Mouse (Mus musculus): ENCODE measurements at regions not wholly inside any gene's neighbourhood (a gene's known extent, or its start where the extent isn't known, plus 50 kb on each side); places are given as distances from the start of the nearest gene placed in this dataset.

DNA sequence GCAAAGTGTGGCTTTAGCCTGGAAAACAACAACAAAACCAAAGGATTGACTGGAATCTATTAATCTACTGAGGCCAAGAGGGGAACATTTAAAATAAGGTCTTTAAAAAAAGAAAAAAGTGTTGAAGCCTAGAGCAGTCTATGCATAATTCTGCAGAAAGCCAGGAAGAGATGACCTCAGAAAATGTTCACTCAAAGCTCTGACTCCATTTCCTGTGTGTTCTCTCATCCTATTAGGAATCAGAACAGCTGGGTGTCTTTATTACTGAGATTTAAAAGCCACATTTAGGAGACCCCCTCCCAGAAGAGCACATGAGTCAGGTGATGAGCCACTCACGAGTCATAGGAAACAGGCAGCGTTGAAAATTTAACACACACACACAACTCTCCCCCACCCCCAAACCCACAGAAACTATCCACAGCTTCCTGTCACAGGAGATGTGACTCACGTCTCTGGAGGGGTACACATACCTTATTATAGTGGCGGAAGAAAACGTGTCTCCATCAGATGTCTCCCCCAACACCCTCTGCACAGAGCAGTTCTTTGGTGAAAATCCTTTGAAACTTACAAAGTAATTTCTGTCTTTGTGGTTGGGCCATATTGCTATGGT is 140.2 kb upstream of the Hmga2 start:
- WGBS (ENCODE audit: insufficient replicate concordance), result 27% methylated on average over 5 of the region's 5 CpGs
- Histone ChIP-seq H3K9ac (replicated peaks) (no peak overlapping the region), H3K9me3 (ENCODE audit: low read length) (no peaks in the 10 kb centered on the region), H3K27ac (ENCODE audit: low read depth) (no peak overlapping the region), H3K4me2 (ENCODE audit: low read depth, low read length) (no peak overlapping the region), H3K4me1 (ENCODE audit: insufficient read depth) (no peaks in the 10 kb centered on the region), H3K27me3 (ENCODE audit: insufficient read depth, low read length) (no peaks in the 10 kb centered on the region), H3K4me3 (ENCODE audit: low read depth, low read length) (no peak overlapping the region), H3K36me3 (replicated peaks; ENCODE audit: insufficient read depth, low read length) (no peaks in the 10 kb centered on the region)
- no peak for ATAC-seq
- TF ChIP-seq CTCF (IDR thresholded peaks at IDR 0.05; ENCODE audit: low read depth) (no peak), EP300 (IDR thresholded peaks at IDR 0.05; ENCODE audit: low read depth) (no peak)
- DNase-seq, result no peak

GRCm38 (mm10) chr10:120612351-120612750 is 136.1 kb upstream of the Hmga2 start:
- TF ChIP-seq EP300 (IDR thresholded peaks at IDR 0.05; ENCODE audit: low read depth) (no peak), CTCF (IDR thresholded peaks at IDR 0.05; ENCODE audit: low read depth) (no peak)
- H3K27ac ChIP-seq (ENCODE audit: low read depth), result no peak overlapping the region
- no peaks in the 10 kb centered on the region for H3K9me3 ChIP-seq (ENCODE audit: low read length)
- no peak overlapping the region for H3K4me2 ChIP-seq (ENCODE audit: low read depth, low read length)
- H3K9ac ChIP-seq (replicated peaks), result no peak overlapping the region
- H3K36me3 ChIP-seq (replicated peaks; ENCODE audit: insufficient read depth, low read length), result no peaks in the 10 kb centered on the region
- DNase-seq, result no peak
- H3K4me1 ChIP-seq (ENCODE audit: insufficient read depth), result no peaks in the 10 kb centered on the region
- H3K27me3 ChIP-seq (ENCODE audit: insufficient read depth, low read length), result no peaks in the 10 kb centered on the region
- ATAC-seq, result no peak
- WGBS (ENCODE audit: insufficient replicate concordance), result 73% methylated on average over 8 of the region's 8 CpGs
- no peak overlapping the region for H3K4me3 ChIP-seq (ENCODE audit: low read depth, low read length)

DNA sequence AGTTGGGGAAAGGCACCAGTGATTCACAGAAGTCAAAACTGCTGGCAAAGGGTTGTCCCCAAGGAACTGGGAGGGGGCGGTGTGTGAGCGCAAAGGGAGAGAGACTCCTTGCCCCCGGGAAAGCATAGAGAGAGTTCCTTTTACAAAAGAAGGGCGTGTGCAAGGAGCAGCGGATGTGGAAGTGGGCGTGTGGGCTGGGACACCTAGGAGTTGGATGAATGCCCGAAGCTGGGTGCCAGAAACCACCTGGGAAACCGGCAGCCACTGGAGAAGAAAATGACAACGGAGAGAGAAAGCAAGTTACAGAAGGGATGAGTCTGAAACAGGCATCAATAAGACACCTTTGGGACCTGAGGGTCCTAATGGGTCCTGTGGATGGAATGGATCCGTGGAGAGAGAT is 133.8 kb upstream of the Hmga2 start:
- H3K27ac ChIP-seq (ENCODE audit: low read depth), result no peak overlapping the region
- H3K4me2 ChIP-seq (ENCODE audit: low read depth, low read length), result no peak overlapping the region
- H3K36me3 ChIP-seq (replicated peaks; ENCODE audit: insufficient read depth, low read length), result no peaks in the 10 kb centered on the region
- no peaks in the 10 kb centered on the region for H3K4me1 ChIP-seq (ENCODE audit: insufficient read depth)
- no peak for ATAC-seq
- H3K9ac ChIP-seq (replicated peaks), result no peak overlapping the region
- H3K27me3 ChIP-seq (ENCODE audit: insufficient read depth, low read length), result no peaks in the 10 kb centered on the region
- no peak for TF ChIP-seq EP300 (IDR thresholded peaks at IDR 0.05; ENCODE audit: low read depth)
- no peak for TF ChIP-seq CTCF (IDR thresholded peaks at IDR 0.05; ENCODE audit: low read depth)
- H3K4me3 ChIP-seq (ENCODE audit: low read depth, low read length), result no peak overlapping the region
- 79% methylated on average over 10 of the region's 10 CpGs for WGBS (ENCODE audit: insufficient replicate concordance)
- no peaks in the 10 kb centered on the region for H3K9me3 ChIP-seq (ENCODE audit: low read length)
- DNase-seq, result no peak

DNA sequence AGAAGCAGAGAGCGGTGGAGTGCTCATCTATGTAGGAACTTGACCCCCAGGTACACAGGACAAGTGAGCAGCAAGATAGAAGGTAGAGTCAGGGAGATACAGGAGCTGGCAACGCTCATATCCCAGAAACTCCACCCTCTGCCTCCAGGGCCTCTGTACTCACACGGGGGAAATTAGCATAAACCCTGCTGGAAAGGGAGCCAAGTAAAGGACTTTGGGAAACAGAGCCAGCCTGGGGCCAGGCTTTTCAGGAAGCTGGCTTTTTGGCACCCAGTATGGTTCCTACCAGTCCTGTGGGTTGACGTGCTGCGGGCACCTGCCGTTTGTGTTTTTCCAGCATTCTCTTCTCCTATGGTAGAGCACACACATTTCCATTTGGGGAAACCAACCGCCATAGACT is 128.2 kb upstream of the Hmga2 start:
- no peak overlapping the region for H3K9ac ChIP-seq (replicated peaks)
- no peak for ATAC-seq
- no peak for TF ChIP-seq EP300 (IDR thresholded peaks at IDR 0.05; ENCODE audit: low read depth)
- TF ChIP-seq CTCF (IDR thresholded peaks at IDR 0.05; ENCODE audit: low read depth), result no peak
- 69% methylated on average over 7 of the region's 7 CpGs for WGBS (ENCODE audit: insufficient replicate concordance)
- no peak overlapping the region for H3K27ac ChIP-seq (ENCODE audit: low read depth)
- DNase-seq, result no peak
- H3K9me3 ChIP-seq (ENCODE audit: low read length), result no peaks in the 10 kb centered on the region
- no peaks in the 10 kb centered on the region for H3K36me3 ChIP-seq (replicated peaks; ENCODE audit: insufficient read depth, low read length)
- H3K4me1 ChIP-seq (ENCODE audit: insufficient read depth), result no peaks in the 10 kb centered on the region
- H3K4me2 ChIP-seq (ENCODE audit: low read depth, low read length), result no peak overlapping the region
- H3K4me3 ChIP-seq (ENCODE audit: low read depth, low read length), result no peak overlapping the region
- H3K27me3 ChIP-seq (ENCODE audit: insufficient read depth, low read length), result no peaks in the 10 kb centered on the region

DNA sequence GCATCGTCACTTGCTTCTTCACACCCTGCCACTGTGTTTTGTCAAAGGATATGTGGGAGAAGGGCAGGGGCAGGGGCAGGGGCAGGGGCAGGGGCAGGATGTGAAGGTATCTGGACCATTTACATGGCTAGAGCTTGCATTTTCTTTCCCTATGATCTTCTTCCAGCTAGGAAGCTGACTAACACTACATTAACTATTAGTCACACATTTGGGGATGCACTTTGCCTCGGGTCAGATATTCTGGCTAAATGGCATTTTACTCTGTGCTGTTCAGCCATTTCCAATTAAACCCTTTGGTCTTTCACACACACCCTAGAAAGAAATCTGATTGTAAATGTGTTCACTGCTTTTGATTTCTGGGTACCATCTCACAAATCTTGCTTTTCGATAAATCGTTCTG is 126.9 kb upstream of the Hmga2 start:
- no peak for DNase-seq
- H3K9ac ChIP-seq (replicated peaks), result no peak overlapping the region
- H3K4me2 ChIP-seq (ENCODE audit: low read depth, low read length), result no peak overlapping the region
- H3K9me3 ChIP-seq (ENCODE audit: low read length), result no peaks in the 10 kb centered on the region
- 79% methylated on average over 4 of the region's 4 CpGs for WGBS (ENCODE audit: insufficient replicate concordance)
- H3K36me3 ChIP-seq (replicated peaks; ENCODE audit: insufficient read depth, low read length), result no peaks in the 10 kb centered on the region
- H3K4me3 ChIP-seq (ENCODE audit: low read depth, low read length), result no peak overlapping the region
- H3K4me1 ChIP-seq (ENCODE audit: insufficient read depth), result no peaks in the 10 kb centered on the region
- H3K27me3 ChIP-seq (ENCODE audit: insufficient read depth, low read length), result no peaks in the 10 kb centered on the region
- H3K27ac ChIP-seq (ENCODE audit: low read depth), result no peak overlapping the region
- TF ChIP-seq CTCF (IDR thresholded peaks at IDR 0.05; ENCODE audit: low read depth), result no peak
- no peak for TF ChIP-seq EP300 (IDR thresholded peaks at IDR 0.05; ENCODE audit: low read depth)
- no peak for ATAC-seq

GRCm38 (mm10) chr10:120600735-120601134 is 124.5 kb upstream of the Hmga2 start:
- ATAC-seq (no peak), DNase-seq (no peak)
- no peak overlapping the region for H3K4me2 ChIP-seq (ENCODE audit: low read depth, low read length)
- H3K36me3 ChIP-seq (replicated peaks; ENCODE audit: insufficient read depth, low read length), result no peaks in the 10 kb centered on the region
- H3K9me3 ChIP-seq (ENCODE audit: low read length), result no peaks in the 10 kb centered on the region
- no peaks in the 10 kb centered on the region for H3K4me1 ChIP-seq (ENCODE audit: insufficient read depth)
- no peak overlapping the region for H3K4me3 ChIP-seq (ENCODE audit: low read depth, low read length)
- 78% methylated on average over 5 of the region's 5 CpGs for WGBS (ENCODE audit: insufficient replicate concordance)
- no peak overlapping the region for H3K27ac ChIP-seq (ENCODE audit: low read depth)
- no peaks in the 10 kb centered on the region for H3K27me3 ChIP-seq (ENCODE audit: insufficient read depth, low read length)
- TF ChIP-seq EP300 (IDR thresholded peaks at IDR 0.05; ENCODE audit: low read depth), result no peak
- TF ChIP-seq CTCF (IDR thresholded peaks at IDR 0.05; ENCODE audit: low read depth), result no peak
- H3K9ac ChIP-seq (replicated peaks), result no peak overlapping the region

- Histone ChIP-seq H3K4me3 (ENCODE audit: low read depth, low read length) (no peak overlapping the region), H3K4me1 (ENCODE audit: insufficient read depth) (no peaks in the 10 kb centered on the region), H3K36me3 (replicated peaks; ENCODE audit: insufficient read depth, low read length) (no peaks in the 10 kb centered on the region), H3K27me3 (ENCODE audit: insufficient read depth, low read length) (no peaks in the 10 kb centered on the region), H3K27ac (ENCODE audit: low read depth) (no peak overlapping the region), H3K4me2 (ENCODE audit: low read depth, low read length) (no peak overlapping the region), H3K9me3 (ENCODE audit: low read length) (no peaks in the 10 kb centered on the region), H3K9ac (replicated peaks) (no peak overlapping the region)
- no peak for DNase-seq
- no peak for TF ChIP-seq CTCF (IDR thresholded peaks at IDR 0.05; ENCODE audit: low read depth)
- TF ChIP-seq EP300 (IDR thresholded peaks at IDR 0.05; ENCODE audit: low read depth), result no peak
- no peak for ATAC-seq
- 75% methylated on average over 6 of the region's 6 CpGs for WGBS (ENCODE audit: insufficient replicate concordance)
Observed at GRCm38 (mm10) chr10:120599551-120599950, 123.3 kb upstream of the Hmga2 start.
